Mouse (Mus musculus) megakaryocyte, embryonic 14.5 days (primary cell): Measurements from ENCODE around the gene St7.

Source experiments
- FLI1 ChIP-seq: IDR thresholded peaks from 2 replicates; pipeline ENCODE4 v1.6.1; 2012; ENCODE audit warnings: low read length, inconsistent platforms, mixed read lengths
- GATA1 ChIP-seq: IDR thresholded peaks from 3 replicates; pipeline ENCODE4 v1.6.1; 2012; ENCODE audit warnings: mixed read lengths, low read length, inconsistent platforms, borderline replicate concordance

DNA sequence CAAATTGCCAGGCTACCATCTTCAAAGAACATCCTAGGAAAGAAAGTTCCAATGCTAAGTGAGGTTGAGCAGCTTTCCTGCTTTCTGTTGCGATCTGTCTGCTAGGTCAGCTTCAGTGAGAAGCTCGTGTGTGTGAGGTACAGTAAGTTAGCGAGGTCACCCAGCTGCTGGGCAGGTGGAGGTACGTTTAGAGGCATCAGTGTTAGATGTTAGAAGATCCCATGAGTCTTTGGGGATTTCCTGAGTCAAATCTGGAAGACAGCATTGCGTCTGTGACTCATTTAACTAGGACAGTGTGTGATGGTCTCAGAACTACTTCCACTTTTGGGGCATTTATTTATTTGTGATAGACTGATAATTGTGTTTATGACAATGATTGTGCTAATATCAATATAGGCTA lies 39.0 kb downstream of the St7 start:
- TF ChIP-seq FLI1 = no peak
- TF ChIP-seq GATA1 = no peak
